ENCODE assay signal across 8 mouse cellular contexts in the genomic region with DNA sequence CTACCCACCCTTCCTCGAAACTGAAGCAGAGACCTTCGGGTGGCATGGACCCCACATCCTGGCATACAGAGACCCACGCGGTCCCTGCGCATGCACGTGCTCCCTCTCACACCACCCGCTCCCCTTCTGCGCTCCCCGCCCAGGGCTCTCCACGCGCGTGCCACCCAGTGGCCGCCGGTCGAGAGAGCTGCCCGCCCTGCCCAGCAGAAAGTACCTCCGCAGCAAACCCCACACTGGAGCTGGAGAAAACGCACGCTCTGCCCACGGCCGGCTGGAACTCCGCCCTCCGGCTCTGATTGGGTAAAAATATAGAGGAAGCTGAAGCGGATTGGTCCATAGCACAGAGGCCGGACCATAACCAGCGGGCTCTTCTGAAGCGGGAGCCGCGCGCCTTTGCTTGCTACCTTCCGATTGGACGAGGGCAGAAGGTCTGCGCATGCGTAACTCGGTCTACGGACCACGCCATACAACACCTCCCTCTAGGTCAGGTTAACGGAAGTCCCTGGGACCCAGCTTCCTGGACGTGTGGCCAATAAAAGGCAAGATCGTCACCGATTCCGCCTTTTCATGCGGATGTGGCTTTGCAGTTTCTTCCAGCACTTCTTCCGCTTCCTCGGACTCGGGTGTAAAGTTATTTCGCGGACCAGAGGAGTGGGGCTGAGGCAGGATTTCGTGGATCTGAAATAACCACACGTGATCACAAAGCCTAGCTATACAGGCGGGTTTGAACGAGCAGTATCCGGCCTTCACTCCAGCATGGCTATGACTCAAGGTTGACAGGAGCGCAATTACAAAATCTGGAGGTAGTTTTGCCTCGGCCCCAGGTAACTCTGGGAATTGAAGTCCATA. TPM values are rescaled to one million over a fixed set of nuclear protein-coding genes. Genes with fewer than 3 reads are reported as not detected.
DNase-seq lines count a peak whose midpoint lies in the region; ATAC-seq and TF ChIP-seq lines count a peak whose summit lies in the region.

A gene (minus strand): TSS at position 280 of the 849 bp plus-strand sequence.

- TF ChIP-seq CTCF in MEL (IDR thresholded peaks at IDR 0.05 in 2 of 3, conservative IDR thresholded peaks at IDR 0.05 in 1 of 3; ENCODE audit: control insufficient read depth in 1 of 3, insufficient read depth in 1 of 3, low read depth in 2 of 3, low read length in 3 of 3, poor library complexity in 1 of 3, severe bottlenecking in 1 of 3) = peak in 1 of 3 experiments; percentile 29; a peak in 1 of 6 replicates
- TF ChIP-seq CTCF in cerebellum, adult 2 months (IDR thresholded peaks at IDR 0.05; ENCODE audit: borderline replicate concordance, insufficient read depth, low read depth, low read length) = peak; percentile 31; the same call in 1 of the 2 replicates
- TF ChIP-seq CTCF in forebrain, postnatal 0 days (IDR thresholded peaks at IDR 0.05; ENCODE audit: low read depth) = peak; percentile 59

- TF ChIP-seq POLR2A in MEL (IDR thresholded peaks at IDR 0.05; ENCODE audit: control insufficient read depth in 1 of 2, insufficient read depth in 1 of 2, low read depth in 1 of 2, low read length in 2 of 2, poor library complexity in 1 of 2) = peak; percentile 90 to 95
- TF ChIP-seq POLR2A in cerebellum, adult 2 months (IDR thresholded peaks at IDR 0.05; ENCODE audit: borderline replicate concordance, insufficient read depth, low read length) = peak; percentile 67

- peak within 1 kb of the TSS; percentile 89 for H3K9ac ChIP-seq in MEL (ENCODE audit: control insufficient read depth, low read depth, low read length, poor library complexity, severe bottlenecking)
- H3K9ac ChIP-seq in forebrain, postnatal 0 days = peak within 1 kb of the TSS; percentile 56
- H3K9ac ChIP-seq in lung, embryonic 15.5 days = peak within 1 kb of the TSS; percentile 78

- WGBS in cerebellum, adult 2 months = under 1% methylated on average over 55 of the region's 55 CpGs
- WGBS in forebrain, postnatal 0 days = under 1% methylated on average over 55 of the region's 55 CpGs
- under 1% methylated on average over 55 of the region's 55 CpGs for WGBS in lung, embryonic 15.5 days

- peak within 1 kb of the TSS; percentile 83 for H3K4me2 ChIP-seq in forebrain, postnatal 0 days (ENCODE audit: low read depth)
- H3K4me2 ChIP-seq in lung, embryonic 15.5 days = peak within 1 kb of the TSS; percentile 77

- peak; percentile 100 for DNase-seq in MEL (ENCODE audit: low read depth, low spot score)
- DNase-seq in cerebellum, adult 2 months = peak; percentile 98 to 100
- DNase-seq in forebrain, postnatal 0 days = peak; percentile 100
- DNase-seq in heart, postnatal 4 days = peak; percentile 99
- peak; percentile 100 for DNase-seq in layer of hippocampus, adult 8-10 months (ENCODE audit: low spot score in 2 of 2)
- DNase-seq in ovary, adult 18-20 months (ENCODE audit: low spot score) = peak; percentile 100
- peak; percentile 100 for DNase-seq in thymus, postnatal 0 days (ENCODE audit: low spot score)

- peak within 1 kb of the TSS; percentile 89 for H3K27ac ChIP-seq in MEL (ENCODE audit: control insufficient read depth, low read depth, low read length)
- peak within 1 kb of the TSS; percentile 53 for H3K27ac ChIP-seq in cerebellum, adult 2 months (ENCODE audit: insufficient read depth, low read length)
- peak within 1 kb of the TSS; percentile 79 for H3K27ac ChIP-seq in forebrain, postnatal 0 days (ENCODE audit: low read depth, low read length)
- peak within 1 kb of the TSS; percentile 92 for H3K27ac ChIP-seq in lung, embryonic 15.5 days

- peak; percentile 98 for ATAC-seq in forebrain, postnatal 0 days
- peak; percentile 99 for ATAC-seq in lung, embryonic 15.5 days (ENCODE audit: borderline replicate concordance, extremely low read depth, low FRiP score, low TSS enrichment)

- H3K36me3 ChIP-seq in MEL (ENCODE audit: control insufficient read depth in 1 of 2, insufficient read depth in 2 of 2, low read length in 2 of 2) = peaks cover 0 to 21% of the 10 kb centered on the region in 2 experiments; a peak in 2 of 4 replicates
- H3K36me3 ChIP-seq in forebrain, postnatal 0 days (ENCODE audit: insufficient read depth) = no peaks in the 10 kb centered on the region
- H3K36me3 ChIP-seq in lung, embryonic 15.5 days = no peaks in the 10 kb centered on the region

- no peak for TF ChIP-seq RAD21 in MEL (IDR thresholded peaks at IDR 0.05; ENCODE audit: low read depth, low read length)

- H3K4me3 ChIP-seq in MEL (ENCODE audit: control insufficient read depth in 1 of 2, insufficient read depth in 1 of 2, low read depth in 2 of 2, low read length in 2 of 2) = peak within 1 kb of the TSS; percentile 75 to 87
- H3K4me3 ChIP-seq in cerebellum, adult 2 months (replicated peaks; ENCODE audit: insufficient read depth, low read depth, low read length) = peak within 1 kb of the TSS; percentile 85
- H3K4me3 ChIP-seq in forebrain, postnatal 0 days (ENCODE audit: low read depth, low read length) = peak within 1 kb of the TSS; percentile 69
- peak within 1 kb of the TSS; percentile 69 for H3K4me3 ChIP-seq in lung, embryonic 15.5 days

- peak in 1 of 2 experiments; percentile 30; a peak in 1 of 4 replicates for TF ChIP-seq EP300 in MEL (IDR thresholded peaks at IDR 0.05; ENCODE audit: low read depth in 1 of 2, low read length in 2 of 2)

- no peaks in the 10 kb centered on the region for H3K9me3 ChIP-seq in MEL (replicated peaks; ENCODE audit: insufficient read depth, low read length)
- H3K9me3 ChIP-seq in forebrain, postnatal 0 days (ENCODE audit: low read length) = no peaks in the 10 kb centered on the region
- no peaks in the 10 kb centered on the region for H3K9me3 ChIP-seq in lung, embryonic 15.5 days

- peaks cover 0 to 12% of the 10 kb centered on the region in 2 experiments; a peak in 2 of 4 replicates for H3K4me1 ChIP-seq in MEL (ENCODE audit: control insufficient read depth in 1 of 2, insufficient read depth in 2 of 2, low read length in 2 of 2)
- H3K4me1 ChIP-seq in cerebellum, adult 2 months (ENCODE audit: control insufficient read depth, insufficient read depth, low read length) = no peaks in the 10 kb centered on the region
- H3K4me1 ChIP-seq in forebrain, postnatal 0 days (ENCODE audit: insufficient read depth) = peaks cover 11% of the 10 kb centered on the region
- H3K4me1 ChIP-seq in lung, embryonic 15.5 days = peaks cover 8% of the 10 kb centered on the region

- H3K79me2 ChIP-seq in MEL (ENCODE audit: control insufficient read depth, insufficient read depth, low read length, poor library complexity) = peaks cover 26% of the 10 kb centered on the region

- no peaks in the 10 kb centered on the region for H3K27me3 ChIP-seq in MEL (ENCODE audit: control insufficient read depth in 1 of 2, insufficient read depth in 2 of 2, low read length in 2 of 2)
- H3K27me3 ChIP-seq in cerebellum, adult 2 months (ENCODE audit: control insufficient read depth, insufficient read depth, low read length) = no peaks in the 10 kb centered on the region
- H3K27me3 ChIP-seq in forebrain, postnatal 0 days (ENCODE audit: insufficient read depth, low read length) = no peaks in the 10 kb centered on the region
- no peaks in the 10 kb centered on the region for H3K27me3 ChIP-seq in lung, embryonic 15.5 days

TF ChIP-seq in MEL, 35 proteins besides CTCF, POLR2A, EP300 and RAD21 (continues in another document):
- TF ChIP-seq HCFC1 (IDR thresholded peaks at IDR 0.05; ENCODE audit: low read depth, low read length) = peak; percentile 93
- TF ChIP-seq SIN3A (IDR thresholded peaks at IDR 0.05; ENCODE audit: low read length) = peak; percentile 94
- peak; percentile 94 for TF ChIP-seq NRF1 (IDR thresholded peaks at IDR 0.05; ENCODE audit: insufficient read depth, low read depth, low read length, poor library complexity, severe bottlenecking)
- TF ChIP-seq USF2 (IDR thresholded peaks at IDR 0.05; ENCODE audit: borderline replicate concordance in 1 of 2, insufficient read depth in 1 of 2, low read depth in 1 of 2, low read length in 2 of 2) = no peak
- TF ChIP-seq TCF12 (IDR thresholded peaks at IDR 0.05; ENCODE audit: low read depth, low read length) = peak; percentile 58
- TF ChIP-seq MXI1 (IDR thresholded peaks at IDR 0.05; ENCODE audit: low read depth, low read length) = peak; percentile 87
- peak; percentile 92 for TF ChIP-seq NELFE (IDR thresholded peaks at IDR 0.05; ENCODE audit: low read depth, low read length)
- TF ChIP-seq MEF2A (IDR thresholded peaks at IDR 0.05; ENCODE audit: extremely low read depth, insufficient replicate concordance, low read depth, low read length, poor library complexity, severe bottlenecking) = no peak
- peak; percentile 79 for TF ChIP-seq MAX (IDR thresholded peaks at IDR 0.05; ENCODE audit: low read length)
- TF ChIP-seq TBP (IDR thresholded peaks at IDR 0.05; ENCODE audit: low read depth, low read length) = peak; percentile 85
- peak; percentile 68 for TF ChIP-seq USF1 (IDR thresholded peaks at IDR 0.05; ENCODE audit: low read depth, low read length)
- TF ChIP-seq POLR2AphosphoS5 (IDR thresholded peaks at IDR 0.05; ENCODE audit: borderline replicate concordance, low read depth, low read length) = 0 out of 2 replicates have a peak, but pooled peaks have one; percentile 62
- TF ChIP-seq ZMIZ1 (IDR thresholded peaks at IDR 0.05; ENCODE audit: low read depth, low read length) = peak; percentile 80
- TF ChIP-seq MYC (IDR thresholded peaks at IDR 0.05; ENCODE audit: low read depth, low read length) = peak; percentile 87
- peak; percentile 12; the same call in 1 of the 2 replicates for TF ChIP-seq BHLHE40 (IDR thresholded peaks at IDR 0.05; ENCODE audit: borderline replicate concordance, low read depth, low read length)
- no peak for TF ChIP-seq MAZ (IDR thresholded peaks at IDR 0.05; ENCODE audit: low read depth, low read length)
- peak; percentile 76 for TF ChIP-seq KAT2A (conservative IDR thresholded peaks at IDR 0.05; ENCODE audit: low read depth, low read length)
- no peak for TF ChIP-seq JUND (IDR thresholded peaks at IDR 0.05; ENCODE audit: low read depth, low read length)
- peak; percentile 79 for TF ChIP-seq POLR2AphosphoS2 (IDR thresholded peaks at IDR 0.05; ENCODE audit: low read length)

RNA-seq across cellular contexts. Expression of the gene that starts here (rescaled TPM):
- total RNA-seq in MEL (2012; rRNA removed) = 18.5 and 31.2 TPM in 2 replicates
- polyA plus RNA-seq in MEL (2012; ENCODE audit: insufficient read depth in 1 of 2, insufficient read length in 2 of 2, low read depth in 1 of 2, low replicate concordance in 2 of 2, missing spikeins in 1 of 2) = 10 to 100 TPM; 10.2 to 57.8 TPM
- polyA plus RNA-seq in cerebellum, adult 2 months (2012; rRNA removed) = 5.1 and 5.4 TPM in 2 replicates
- 3.8 and 4.8 TPM in 2 replicates for total RNA-seq in forebrain, postnatal 0 days (2014; rRNA removed)
- 3.1 and 4.9 TPM in 2 replicates for polyA plus RNA-seq in forebrain, postnatal 0 days (2015; fragmentation: Nextera tagmentation; extraction: Ambion mirVana)
- total RNA-seq in heart, postnatal 4 days (2021) = 1 to 10 TPM; 3.0 to 3.2 TPM
- total RNA-seq in layer of hippocampus, adult 8-10 months (2022) = 1 to 10 TPM; 3.3 to 4.0 (median 3.5) TPM
- polyA plus RNA-seq in lung, embryonic 15.5 days (2015; fragmentation: Nextera tagmentation; extraction: Ambion mirVana) = 10.7 and 11.1 TPM in 2 replicates
- 16.0 and 17.0 TPM in 2 replicates for polyA plus RNA-seq in thymus, postnatal 0 days (2015; fragmentation: Nextera tagmentation; extraction: Ambion mirVana)

Comparison
In these comparisons a context has a peak if more than half of its experiments do, and no peak if none do; other contexts are left out.
1. Peak in every context shown above with its lines: DNase-seq, ATAC-seq, H3K4me3 ChIP-seq and H3K27ac ChIP-seq.